7 mouse cellular contexts compared by ENCODE assay signal in genomic region chr4:32615034-32615881, GRCm38 (mm10). TPM values are rescaled to one million over a fixed set of nuclear protein-coding genes. Genes with fewer than 3 reads are reported as not detected.
DNase-seq lines count a peak whose midpoint lies in the region; ATAC-seq lines count a peak whose summit lies in the region.

Casp8ap2 (plus strand) TSS chr4:32615451.

- peaks cover 9% of the 10 kb centered on the region; the same call in 1 of the 2 replicates for H3K4me1 ChIP-seq in intestine, embryonic 16.5 days (ENCODE audit: control insufficient read depth, insufficient read depth, low read length)
- H3K4me1 ChIP-seq in midbrain, embryonic 11.5 days (ENCODE audit: control insufficient read depth, insufficient read depth, low read length) = peaks cover 15% of the 10 kb centered on the region

- H3K9ac ChIP-seq in intestine, embryonic 16.5 days (ENCODE audit: low read depth, low read length) = peak within 1 kb of the TSS; percentile 90
- peak within 1 kb of the TSS; percentile 85 for H3K9ac ChIP-seq in midbrain, embryonic 11.5 days (ENCODE audit: low read length)

- peak within 1 kb of the TSS; percentile 77 for H3K27ac ChIP-seq in intestine, embryonic 16.5 days (ENCODE audit: low read length)
- peak within 1 kb of the TSS; percentile 57; the same call in 1 of the 2 replicates for H3K27ac ChIP-seq in midbrain, embryonic 11.5 days (ENCODE audit: low read depth, low read length)

- no peaks in the 10 kb centered on the region for H3K27me3 ChIP-seq in intestine, embryonic 16.5 days (replicated peaks; ENCODE audit: control insufficient read depth, insufficient read depth, low read length)
- no peaks in the 10 kb centered on the region for H3K27me3 ChIP-seq in midbrain, embryonic 11.5 days (ENCODE audit: control insufficient read depth, insufficient read depth, low read length)

- DNase-seq in adrenal gland, adult 8-10 months = peak; percentile 99
- peak; percentile 100 for DNase-seq in embryo, embryonic 9.5 days (ENCODE audit: extremely low spot score)
- peak; percentile 94 to 96 for DNase-seq in gastrocnemius, postnatal 4 days (ENCODE audit: low spot score in 2 of 2)
- DNase-seq in left cerebral cortex, postnatal 36 days (ENCODE audit: low spot score in 2 of 2) = peak; percentile 99
- peak; percentile 100 for DNase-seq in midbrain, embryonic 11.5 days (ENCODE audit: low spot score, missing footprints)
- DNase-seq in skeletal muscle tissue, adult 2 months (ENCODE audit: low read depth, low spot score) = peak; percentile 98

- no peaks in the 10 kb centered on the region for H3K9me3 ChIP-seq in intestine, embryonic 16.5 days (ENCODE audit: control insufficient read depth, low read length)
- H3K9me3 ChIP-seq in midbrain, embryonic 11.5 days (ENCODE audit: control insufficient read depth, low read length) = no peaks in the 10 kb centered on the region

- intact Hi-C loops in left cerebral cortex, postnatal 36 days (cut with DNase I) = no loop called here

- no peaks in the 10 kb centered on the region for H3K36me3 ChIP-seq in intestine, embryonic 16.5 days (ENCODE audit: control insufficient read depth, insufficient read depth, low read length)
- no peaks in the 10 kb centered on the region for H3K36me3 ChIP-seq in midbrain, embryonic 11.5 days (ENCODE audit: control insufficient read depth, insufficient read depth, low read length)

- peak within 1 kb of the TSS; percentile 77 for H3K4me2 ChIP-seq in intestine, embryonic 16.5 days (ENCODE audit: low read depth, low read length)
- H3K4me2 ChIP-seq in midbrain, embryonic 11.5 days = peak within 1 kb of the TSS; percentile 82

- under 1% methylated on average over 64 of the region's 67 CpGs for WGBS in intestine, embryonic 16.5 days
- WGBS in midbrain, embryonic 11.5 days = under 1% methylated on average over 67 of the region's 67 CpGs

- peak; percentile 100 for ATAC-seq in intestine, embryonic 16.5 days
- ATAC-seq in midbrain, embryonic 11.5 days (ENCODE audit: low FRiP score) = peak; percentile 100

- peak within 1 kb of the TSS; percentile 91 for H3K4me3 ChIP-seq in intestine, embryonic 16.5 days (ENCODE audit: low read length)
- H3K4me3 ChIP-seq in midbrain, embryonic 11.5 days (ENCODE audit: low read depth, low read length) = peak within 1 kb of the TSS; percentile 86

RNA-seq across cellular contexts. Expression of gene Casp8ap2, which starts in this region (rescaled TPM):
- 1 to 10 TPM; 6.6 to 9.7 (median 8.5) TPM for total RNA-seq in adrenal gland, adult 8-10 months (2022)
- total RNA-seq in gastrocnemius, postnatal 4 days (2021) = 10 to 100 TPM; 11.2 to 14.2 TPM
- polyA plus RNA-seq in intestine, embryonic 16.5 days (2015; fragmentation: Nextera tagmentation; extraction: Ambion mirVana) = 30.9 and 37.3 TPM in 2 replicates
- total RNA-seq in left cerebral cortex, postnatal 36 days (2021) = 10 to 100 TPM in 1 of 2 experiments, 1 to 10 TPM in 1; 8.4 to 11.7 TPM
- 68.7 and 80.1 TPM in 2 replicates for polyA plus RNA-seq in midbrain, embryonic 11.5 days (2014; fragmentation: Nextera tagmentation; extraction: Ambion mirVana)

Comparison
In these comparisons a context has a peak if more than half of its experiments do, and no peak if none do; other contexts are left out.
1. Peak in every context shown above with its lines: DNase-seq, ATAC-seq, H3K4me3 ChIP-seq and H3K27ac ChIP-seq.